Mouse (Mus musculus) stomach, embryonic 14.5 days (tissue): ENCODE measurements around the gene Prdm9. TPM values are rescaled to one million over a fixed set of nuclear protein-coding genes. Genes with fewer than 3 reads are reported as not detected.

Source experiments
- polyA plus RNA-seq: library from polyadenylated mRNA; unstranded; fragments of >200 nt; fragmentation: Nextera tagmentation; extraction: Ambion mirVana; gene quantifications from 2 replicates; pipeline ENCODE4 v1.2.1, GENCODE M21; 2014

The Prdm9 gene
- polyA plus RNA-seq, 1 experiment from 2014 or later = 1.4 TPM

Other genes with a start within 250 kb of the Prdm9 start
- gene Dll1, start 187.5 kb downstream of the Prdm9 start, polyA plus RNA-seq = 12.9 and 13.5 TPM in 2 replicates
- gene Fam120b, start 168.2 kb downstream of the Prdm9 start, polyA plus RNA-seq = 30.3 and 30.7 TPM in 2 replicates
- gene Psmb1, start 64.6 kb downstream of the Prdm9 start, polyA plus RNA-seq = 254 and 268 TPM in 2 replicates
- 57.5 and 60.8 TPM in 2 replicates for gene Tbp, start 64.5 kb downstream of the Prdm9 start, polyA plus RNA-seq
- gene Pdcd2, start 37.1 kb downstream of the Prdm9 start, polyA plus RNA-seq = 38.9 and 45.7 TPM in 2 replicates
- gene Chd1, start 140.6 kb upstream of the Prdm9 start, polyA plus RNA-seq = 35.7 and 39.5 TPM in 2 replicates